Mouse (Mus musculus) ovary, postnatal 36 days (tissue): Measurements from ENCODE around the gene Tnnt1.
"Not testable (repeated sequence)": the region's sequence is repeated elsewhere in the genome, so short reads cannot be mapped to it uniquely, and the experiment has no call there.

Source experiments
- DNase-seq: peaks from one replicate; pipeline ENCODE4 v3.0.0; 2022; ENCODE audit warnings: low spot score, mixed read lengths

The Tnnt1 gene

DNA sequence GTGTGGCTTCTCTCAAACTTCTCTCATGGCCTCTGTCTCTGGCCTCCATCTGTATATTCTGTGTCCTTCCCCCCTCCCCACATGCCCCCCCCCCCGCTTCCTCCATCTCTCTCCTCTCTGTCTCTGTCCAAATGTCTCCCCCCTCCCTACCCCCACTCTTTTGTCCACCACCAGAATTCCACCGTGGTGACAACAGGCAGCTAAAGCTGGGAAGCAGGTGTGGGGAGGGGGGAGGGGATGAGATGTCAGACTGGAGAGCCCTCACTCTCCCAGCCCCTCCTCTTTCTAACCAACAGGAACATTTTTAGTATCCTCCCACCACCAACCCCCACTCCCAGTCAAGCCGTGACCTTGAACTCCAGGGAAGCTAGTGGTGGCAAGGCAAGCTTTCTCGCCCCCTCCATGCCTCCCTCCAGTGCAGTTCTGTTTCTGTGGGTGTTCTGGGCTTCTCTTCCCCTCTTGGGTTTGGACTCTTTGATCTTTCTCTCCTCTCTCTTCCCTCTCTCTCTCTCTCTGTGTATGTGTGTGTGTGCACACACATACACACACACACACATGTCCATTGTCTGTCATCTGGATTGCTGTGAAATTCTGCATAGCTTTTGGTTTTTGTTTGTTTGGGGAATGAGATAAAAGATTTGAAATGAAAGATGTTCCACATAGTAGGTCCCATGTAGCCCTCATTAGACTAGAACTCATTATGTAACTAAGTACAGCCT, at the start of gene Tnnt1:
Gene Tnnt1, minus strand, starts transcription at position 51 of the 719 bp plus-strand sequence.
- no peak for DNase-seq

- DNase-seq = no peak
Measured at GRCm38 (mm10) chr7:4562660-4563059, 46.5 kb upstream of the Tnnt1 start.

- no peak for DNase-seq
Measured at GRCm38 (mm10) chr7:4557167-4557560, 41.0 kb upstream of the Tnnt1 start.

- DNase-seq = peak; percentile 71
Measured at GRCm38 (mm10) chr7:4556256-4557166, 40.3 kb upstream of the Tnnt1 start.

GRCm38 (mm10) chr7:4547221-4547641, 31.0 kb upstream of the Tnnt1 start, which contains the start of gene Syt5:
Gene Syt5, minus strand, starts transcription at chr7:4547541.
- DNase-seq = no peak

DNA sequence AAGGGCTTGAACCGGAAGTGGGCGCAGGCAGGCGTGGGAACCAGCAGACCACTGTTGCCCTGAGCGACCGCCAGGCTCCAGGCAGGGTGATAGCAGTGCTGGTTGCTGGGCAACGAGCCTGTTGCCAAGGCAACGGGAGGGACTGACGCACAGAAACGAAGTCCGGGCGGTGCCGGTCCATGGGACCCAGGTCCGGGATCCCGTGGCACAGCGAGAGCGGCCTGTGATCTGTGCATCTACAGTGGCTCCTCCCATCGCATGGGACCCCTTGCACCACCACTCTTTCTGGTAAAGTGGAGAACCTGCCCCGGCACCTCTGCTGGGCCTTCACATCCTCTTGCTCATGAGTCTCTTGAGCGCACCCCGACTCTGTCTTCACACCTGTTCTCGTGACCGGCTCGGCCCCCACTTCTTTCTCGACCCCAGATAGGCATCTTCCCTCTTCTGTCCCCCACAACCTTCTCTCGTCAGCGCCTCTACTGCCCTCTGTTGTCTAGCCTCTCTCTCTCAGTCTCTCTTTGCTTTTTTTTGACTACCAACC, 30.5 kb upstream of the Tnnt1 start:
- DNase-seq = peak; percentile 64

DNA sequence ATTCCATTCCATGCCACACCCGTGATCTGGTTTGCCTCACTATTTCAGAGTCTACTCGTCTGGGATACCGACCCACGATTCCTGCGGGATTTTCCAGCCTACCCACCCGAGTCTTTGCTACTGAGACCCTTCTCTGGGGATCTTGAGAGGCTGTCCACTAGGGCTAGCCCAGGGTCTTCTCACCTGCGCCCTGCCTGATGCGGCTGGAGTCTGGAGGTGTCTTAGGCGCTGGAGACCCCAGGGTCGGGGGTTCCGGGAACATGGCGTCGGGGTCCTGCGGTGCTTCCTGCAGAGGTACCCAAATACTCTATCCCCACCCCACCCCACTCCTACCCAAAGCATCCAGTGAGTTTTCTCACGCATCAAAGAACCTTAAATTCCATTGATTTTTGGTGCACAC, 29.9 kb upstream of the Tnnt1 start:
- DNase-seq = no peak

DNA sequence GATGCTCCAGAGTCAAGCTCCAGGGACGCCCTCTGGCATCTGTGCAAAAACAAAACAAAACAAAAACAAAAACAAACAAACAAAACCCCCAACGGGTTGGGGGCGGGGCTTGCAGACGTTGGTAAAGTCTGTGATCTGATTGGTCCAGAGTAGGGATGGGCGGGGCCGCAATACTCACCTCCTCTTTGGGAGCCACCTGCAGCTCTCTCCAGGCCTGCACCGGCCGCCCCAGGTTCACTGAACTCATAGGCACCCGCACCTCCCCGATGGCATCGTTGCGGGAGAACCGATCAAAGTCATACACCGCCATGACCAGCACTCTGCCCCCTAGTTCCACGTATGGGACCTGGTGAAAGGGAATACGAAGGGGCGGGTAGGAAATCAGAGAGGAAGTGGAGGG, 25.8 kb upstream of the Tnnt1 start:
- DNase-seq = no peak

- no peak for DNase-seq
Measured at GRCm38 (mm10) chr7:4541344-4541743, 25.2 kb upstream of the Tnnt1 start.

DNA sequence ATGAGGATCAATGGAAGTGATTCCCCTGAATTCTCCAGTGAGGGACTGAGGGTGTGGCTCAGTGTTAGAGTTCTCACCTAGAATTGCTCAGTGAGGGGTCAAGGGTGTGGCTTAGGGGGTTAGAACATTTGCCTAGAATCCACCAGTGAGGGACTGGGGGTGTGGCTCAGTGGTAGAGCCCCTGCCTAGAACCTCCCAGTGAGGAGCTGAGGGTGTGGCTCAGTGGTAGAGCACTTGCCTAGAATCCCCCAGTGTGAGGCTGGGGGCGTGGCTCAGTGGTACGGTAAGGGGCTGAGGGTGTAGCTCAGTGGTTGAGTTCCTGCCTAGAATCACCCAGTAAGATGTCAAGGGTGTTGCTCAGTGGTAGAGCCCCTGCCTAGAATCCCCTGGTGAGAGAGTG, 22.8 kb upstream of the Tnnt1 start:
- DNase-seq = no peak

DNA sequence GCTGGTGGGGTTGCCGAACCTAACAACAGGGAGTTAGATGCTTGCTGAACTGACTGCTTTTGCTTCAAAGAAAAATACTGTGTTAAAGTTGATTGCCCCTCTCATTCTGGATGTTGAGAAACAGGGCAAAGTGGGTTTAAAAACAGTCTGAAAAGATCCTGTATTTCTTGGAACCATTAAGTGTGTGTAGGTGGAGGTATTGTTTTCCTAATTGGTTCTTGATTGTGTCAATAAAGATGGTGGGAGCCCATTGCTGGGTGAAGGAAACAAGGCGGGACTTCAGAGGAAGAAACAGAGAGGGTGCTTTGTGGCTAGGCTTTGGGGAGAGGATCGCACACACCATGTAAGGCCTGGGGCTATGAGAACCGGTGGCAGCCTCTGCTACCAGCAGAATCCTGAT, 21.0 kb upstream of the Tnnt1 start:
- DNase-seq = no peak

DNA sequence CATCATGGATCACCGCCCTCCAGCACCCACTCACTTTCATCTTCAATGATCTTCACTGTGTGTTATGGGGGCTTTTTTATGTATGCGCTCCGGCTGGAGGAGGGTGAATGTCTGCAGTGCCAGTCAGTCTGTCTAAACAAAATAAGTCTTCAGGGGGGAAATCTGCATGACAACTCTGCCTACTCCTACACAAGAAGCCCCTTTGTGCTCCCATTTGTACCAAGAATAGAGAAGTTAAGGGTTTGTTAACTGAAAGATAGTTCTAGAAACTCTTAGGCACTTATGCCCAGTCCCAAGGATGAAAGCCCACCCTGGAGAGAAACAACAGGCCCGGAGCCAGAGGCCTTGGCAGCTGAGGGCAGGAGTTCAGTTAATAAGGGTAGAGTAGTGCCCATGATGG, 20.2 kb upstream of the Tnnt1 start:
- DNase-seq = no peak

GRCm38 (mm10) chr7:4532005-4532729, 16.0 kb upstream of the Tnnt1 start, which contains the start of gene Dnaaf3:
Gene Dnaaf3, minus strand, starts transcription at chr7:4532453.
- DNase-seq = peak; percentile 75

- not testable (repeated sequence) for DNase-seq
Measured at GRCm38 (mm10) chr7:4530166-4530565, 14.0 kb upstream of the Tnnt1 start.

DNA sequence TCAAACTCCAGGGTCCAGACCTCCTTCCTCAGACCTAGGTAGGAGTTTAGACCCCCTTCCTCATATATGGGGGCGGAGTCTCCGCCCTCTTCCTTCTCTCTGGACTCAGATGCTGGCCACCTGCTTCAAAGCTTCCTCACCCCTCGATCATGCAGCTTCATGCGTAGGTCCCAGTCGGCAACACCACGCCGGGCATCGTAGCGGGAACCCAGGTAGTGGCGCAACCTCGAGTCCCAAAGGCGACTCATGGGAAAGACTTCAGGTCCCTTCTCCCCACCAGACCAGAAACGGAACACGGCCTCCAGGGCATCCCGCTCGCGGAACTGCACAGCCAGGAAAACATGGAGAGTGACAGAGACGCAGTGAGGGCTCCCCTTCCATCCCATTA, 11.1 kb upstream of the Tnnt1 start:
- no peak for DNase-seq

DNA sequence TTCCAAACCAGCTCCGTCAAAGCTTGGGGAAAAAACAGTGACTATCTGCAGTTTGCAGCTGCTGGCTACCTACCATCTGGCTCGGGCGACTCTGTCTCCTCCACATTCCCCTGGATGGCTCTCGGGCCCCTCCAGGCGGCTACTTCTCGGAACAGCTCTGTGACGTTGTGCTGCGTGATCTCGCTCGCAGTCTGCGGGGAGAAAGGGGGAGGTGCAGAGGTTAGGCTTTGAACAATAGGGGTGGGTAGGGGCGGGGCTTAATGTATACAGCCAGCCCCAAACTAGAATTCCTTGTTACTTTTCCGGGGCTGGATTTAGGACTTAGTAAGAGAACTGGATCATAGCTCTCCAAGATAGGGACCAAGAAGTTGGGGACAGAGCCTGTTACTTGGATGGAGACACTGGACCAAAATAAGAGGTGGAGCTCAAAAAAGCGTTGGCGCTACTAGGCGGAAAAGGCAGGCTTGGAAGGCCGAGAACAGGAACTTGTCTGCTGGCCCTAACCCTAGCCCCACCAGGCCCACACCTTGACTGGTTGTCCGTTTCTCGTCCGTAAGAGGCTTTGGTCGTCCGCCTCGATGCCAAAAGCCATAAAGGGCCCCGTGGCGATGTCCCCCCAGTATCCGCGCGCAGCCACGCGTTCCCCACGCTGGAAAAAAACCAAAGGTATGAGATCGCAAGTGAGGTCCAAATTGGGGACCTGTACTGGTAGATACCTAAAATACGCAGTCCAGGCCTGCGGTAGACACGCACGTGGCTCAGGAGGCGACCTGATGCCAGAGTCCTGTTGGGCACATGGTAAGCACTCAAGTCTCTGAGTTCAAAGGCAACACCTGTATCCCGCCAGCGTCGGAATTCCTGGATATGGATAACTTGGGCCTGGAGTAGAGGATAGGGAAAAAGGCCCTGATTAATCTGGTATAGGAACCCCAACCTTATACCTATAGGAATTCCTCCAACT, 10.4 kb upstream of the Tnnt1 start:
- peak; percentile 83 for DNase-seq

- not testable (repeated sequence) for DNase-seq
Measured at GRCm38 (mm10) chr7:4524212-4524922, 8.2 kb upstream of the Tnnt1 start, which contains the start of gene Tnni3. Gene Tnni3, minus strand, starts transcription at chr7:4524229.

DNA sequence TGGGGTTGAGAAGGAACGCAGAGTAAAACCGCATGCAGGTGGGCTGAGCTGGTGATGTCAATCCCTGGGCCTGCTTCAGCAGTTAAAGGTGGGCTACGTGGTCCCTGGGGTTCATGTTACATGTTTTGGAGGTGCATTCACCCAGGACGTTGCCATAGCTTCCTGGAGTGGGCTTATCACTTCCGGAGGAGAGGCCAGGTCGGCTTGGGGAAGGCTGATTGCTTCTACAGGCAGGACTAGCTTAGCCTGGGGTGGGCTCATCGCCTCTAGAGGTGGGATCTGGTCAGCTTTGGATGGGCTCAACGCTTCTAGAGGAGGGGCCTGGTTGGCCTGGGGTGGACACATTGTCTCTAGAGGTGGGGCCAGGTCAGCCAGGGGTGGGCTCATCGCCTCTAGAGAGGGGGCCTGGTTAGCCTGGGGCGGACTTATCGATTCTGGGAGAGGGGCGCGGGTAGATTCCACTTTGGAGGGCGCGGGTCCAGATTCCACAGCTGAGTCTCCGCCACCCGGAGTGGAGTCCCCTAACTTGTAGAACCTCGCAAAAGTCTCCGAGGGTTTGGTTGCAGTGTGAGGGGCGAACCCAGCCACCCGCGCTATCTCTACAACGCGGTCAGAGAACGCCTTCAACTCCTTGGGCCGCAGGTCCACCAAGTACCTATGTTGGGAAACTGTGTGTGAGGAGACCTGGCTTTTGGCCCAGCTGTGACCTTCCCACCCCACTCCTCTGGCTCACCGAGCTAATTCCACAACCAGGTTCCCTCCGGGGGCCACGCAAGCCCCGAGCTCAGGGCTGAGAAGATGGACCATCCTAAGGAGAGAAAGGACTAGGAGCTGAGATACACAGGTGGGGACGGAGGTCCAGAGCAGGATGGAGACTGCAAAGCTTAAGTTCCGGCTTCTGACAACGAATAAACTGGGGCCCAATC, 7.3 kb upstream of the Tnnt1 start:
- no peak for DNase-seq

DNA sequence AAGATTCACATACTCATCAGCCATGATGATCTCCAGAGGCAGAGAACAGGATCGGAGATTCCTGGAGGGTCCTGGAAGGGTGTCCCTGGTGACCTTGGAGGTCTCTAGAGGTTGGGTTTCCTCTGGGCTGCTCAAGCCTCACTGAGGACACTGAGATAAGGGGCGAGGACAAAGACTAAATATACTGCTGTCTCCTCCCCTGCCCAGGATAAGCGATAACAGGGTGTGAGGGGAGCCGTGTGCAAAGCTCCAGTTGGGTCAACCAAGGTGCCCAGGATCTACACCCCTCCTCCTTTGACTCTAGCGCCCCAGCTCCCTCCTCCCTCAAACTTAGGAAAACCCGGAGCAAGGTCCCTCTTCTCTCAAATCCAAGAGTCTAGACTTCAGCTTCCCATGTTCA, 6.1 kb upstream of the Tnnt1 start:
- no peak for DNase-seq
